Mouse (Mus musculus) right cerebral cortex, postnatal 25 days (tissue): ENCODE results near the gene Psmd4.
"Not testable (repeated sequence)": the region's sequence is repeated elsewhere in the genome, so short reads cannot be mapped to it uniquely, and the experiment has no call there.

Experiments used
- DNase-seq: peaks from one replicate; pipeline ENCODE4 v3.0.0; 2022

Gene Psmd4

DNA sequence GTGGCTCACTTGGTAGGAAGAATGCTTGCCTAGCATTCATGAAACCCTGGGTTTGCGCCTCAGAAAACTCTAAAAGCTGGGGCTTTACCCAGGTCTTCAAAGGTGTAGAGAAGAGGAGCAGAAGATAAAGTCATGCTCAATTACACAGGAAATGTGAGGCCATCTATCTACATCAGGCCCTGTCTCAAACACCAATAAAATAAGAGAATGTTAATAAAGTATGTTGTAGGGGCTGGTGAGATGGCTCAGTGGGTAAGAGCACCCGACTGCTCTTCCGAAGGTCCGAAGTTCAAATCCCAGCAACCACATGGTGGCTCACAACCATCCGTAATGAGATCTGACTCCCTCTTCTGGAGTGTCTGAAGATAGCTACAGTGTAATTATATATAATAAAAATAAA, 21.5 kb downstream of the Psmd4 start:
- DNase-seq = not testable (repeated sequence)

- no peak for DNase-seq
Measured at GRCm38 (mm10) chr3:95018741-95019140, 23.7 kb downstream of the Psmd4 start.

DNA sequence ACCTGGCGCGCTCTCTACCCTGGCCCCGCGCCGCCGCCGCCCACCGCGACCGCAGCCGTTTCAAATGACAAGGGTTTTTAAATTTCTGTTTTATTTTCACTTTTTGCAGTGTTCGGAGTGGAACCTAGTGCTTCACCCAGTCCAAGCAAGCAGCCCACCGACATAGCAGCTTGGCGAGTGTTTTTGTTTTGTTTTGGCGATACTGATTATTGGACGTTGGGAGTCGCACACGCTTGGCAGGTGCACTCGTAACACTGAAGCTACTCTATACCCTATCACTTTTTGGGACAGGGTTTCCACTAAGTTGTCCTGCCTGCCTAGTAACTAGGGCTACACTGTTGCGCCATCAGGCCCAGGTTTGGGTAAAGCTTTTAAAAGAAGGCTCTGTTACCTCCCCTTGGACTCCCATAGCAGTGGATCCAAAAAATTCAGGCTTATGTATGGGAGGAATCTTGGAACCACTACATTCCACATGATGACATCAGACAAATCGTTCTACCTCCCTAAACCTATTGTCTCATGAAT, 25.8 kb downstream of the Psmd4 start:
- DNase-seq = no peak

DNA sequence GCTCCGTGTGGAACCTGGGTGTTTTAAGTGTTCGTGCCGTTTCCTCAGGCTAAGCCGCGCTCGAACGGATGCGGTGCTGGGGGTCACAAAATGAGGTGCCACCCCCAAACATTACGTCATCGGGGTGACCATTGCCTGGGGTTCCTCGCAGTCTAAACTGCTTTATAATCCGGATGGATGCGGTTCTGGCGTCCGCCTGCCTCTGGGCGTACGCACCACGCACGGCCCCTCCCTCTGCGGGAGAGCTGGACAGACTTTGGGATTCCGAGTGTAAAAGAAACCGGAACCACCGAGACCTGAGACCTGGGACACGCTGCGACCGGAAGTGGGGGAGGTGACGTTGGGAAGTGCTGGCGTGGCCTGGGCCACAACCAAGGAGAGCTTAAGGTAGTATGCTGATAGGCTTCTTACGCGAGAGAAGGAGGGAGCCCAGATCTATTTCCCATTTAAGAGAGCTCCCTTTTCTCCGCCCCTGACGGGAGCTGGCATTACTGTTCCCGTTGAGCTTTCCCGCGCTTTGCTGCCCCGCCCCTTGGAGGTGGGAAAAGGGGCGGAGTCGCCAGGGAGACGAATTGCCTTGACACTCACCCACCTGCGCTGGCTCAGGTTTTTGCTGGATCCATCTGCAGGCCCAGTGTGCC, 26.4 kb downstream of the Psmd4 start:
- DNase-seq = peak; percentile 92

- peak; percentile 100 for DNase-seq
Measured at GRCm38 (mm10) chr3:95015337-95015872, 27.0 kb downstream of the Psmd4 start, which contains the start of gene Zfp687. Gene Zfp687, minus strand, starts transcription at chr3:95015448.

- peak; percentile 29 for DNase-seq
Measured at GRCm38 (mm10) chr3:95014428-95015151, 27.8 kb downstream of the Psmd4 start.

- no peak for DNase-seq
Measured at GRCm38 (mm10) chr3:95013699-95014427, 28.6 kb downstream of the Psmd4 start.

DNA sequence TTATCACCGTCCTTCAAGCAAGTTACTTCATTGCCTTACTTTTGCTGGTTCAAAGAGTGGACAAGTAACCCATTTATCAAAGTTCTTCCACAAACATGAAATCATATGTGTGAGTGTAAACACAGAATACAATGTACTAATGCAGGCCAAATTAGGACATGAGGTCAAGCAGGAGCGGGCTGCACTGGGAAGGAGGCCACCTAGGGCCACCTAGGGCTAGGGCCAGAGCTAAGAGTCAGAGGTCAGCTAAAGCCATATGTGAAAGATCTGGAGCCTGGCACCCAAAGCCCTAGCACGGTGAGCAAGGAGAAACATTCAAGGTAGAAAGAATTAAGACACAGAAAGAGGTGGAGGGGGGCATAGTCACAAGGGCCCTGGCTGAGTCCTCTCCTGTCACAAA, 29.4 kb downstream of the Psmd4 start:
- no peak for DNase-seq

DNA sequence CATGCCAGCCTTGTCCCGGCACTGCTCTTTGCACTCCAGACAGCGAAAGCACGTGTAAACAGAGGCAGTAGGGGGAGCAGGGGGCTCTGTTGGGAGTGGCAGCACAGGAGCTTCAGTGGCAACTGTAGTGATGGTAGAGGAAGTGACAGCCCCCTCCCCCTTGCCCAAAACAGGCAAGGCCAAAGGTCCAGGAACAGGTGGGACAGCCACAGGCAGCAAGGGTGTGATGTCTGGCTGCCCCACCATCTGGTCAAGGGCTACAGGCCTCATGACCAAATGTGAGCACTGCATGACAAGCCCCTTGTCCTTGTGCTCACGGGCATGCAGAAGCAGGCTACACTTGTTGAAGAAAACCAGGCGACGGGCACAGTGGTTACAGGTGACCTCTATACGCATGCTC, 32.0 kb downstream of the Psmd4 start:
- DNase-seq = no peak

DNA sequence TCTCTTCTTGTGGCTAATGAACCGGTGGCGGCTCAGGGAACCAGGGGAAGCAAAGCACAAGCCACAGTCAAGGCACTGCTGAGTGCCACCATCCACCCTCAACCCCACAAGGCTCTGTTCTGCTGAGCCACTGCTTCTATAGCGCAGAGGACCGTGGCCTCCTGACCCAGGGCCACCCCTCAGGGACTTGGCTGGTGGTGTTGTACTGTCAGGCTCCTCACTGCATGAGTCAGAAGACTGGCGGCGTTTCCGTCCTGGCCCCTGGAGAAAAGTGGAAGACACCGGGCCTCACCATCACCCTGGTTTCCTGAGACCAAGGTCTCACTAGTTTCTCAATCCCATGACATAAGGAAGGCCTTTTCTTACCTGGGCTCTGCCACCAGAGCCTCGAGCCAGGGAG, 34.7 kb downstream of the Psmd4 start:
- no peak for DNase-seq

GRCm38 (mm10) chr3:95005651-95006050, 36.8 kb downstream of the Psmd4 start:
- DNase-seq = no peak

DNA sequence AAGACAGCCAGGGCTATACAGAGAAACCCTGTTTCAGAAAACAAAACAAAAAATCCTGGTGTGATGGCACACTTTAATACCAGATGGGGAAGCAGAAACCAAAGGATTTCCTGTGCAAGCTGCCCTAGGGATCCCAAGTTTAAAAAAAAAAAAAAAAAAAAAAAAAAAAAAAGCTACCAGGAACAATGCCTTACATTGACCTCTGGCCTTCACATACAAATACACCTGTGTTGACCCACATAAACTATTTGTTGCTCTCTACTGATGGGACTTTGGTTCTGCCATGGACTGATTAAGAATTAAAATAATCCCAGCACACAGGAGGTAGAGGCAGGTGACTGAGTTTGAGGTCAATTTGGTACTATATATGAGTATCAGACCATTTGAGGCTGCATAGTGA, 39.1 kb downstream of the Psmd4 start:
- DNase-seq = no peak

DNA sequence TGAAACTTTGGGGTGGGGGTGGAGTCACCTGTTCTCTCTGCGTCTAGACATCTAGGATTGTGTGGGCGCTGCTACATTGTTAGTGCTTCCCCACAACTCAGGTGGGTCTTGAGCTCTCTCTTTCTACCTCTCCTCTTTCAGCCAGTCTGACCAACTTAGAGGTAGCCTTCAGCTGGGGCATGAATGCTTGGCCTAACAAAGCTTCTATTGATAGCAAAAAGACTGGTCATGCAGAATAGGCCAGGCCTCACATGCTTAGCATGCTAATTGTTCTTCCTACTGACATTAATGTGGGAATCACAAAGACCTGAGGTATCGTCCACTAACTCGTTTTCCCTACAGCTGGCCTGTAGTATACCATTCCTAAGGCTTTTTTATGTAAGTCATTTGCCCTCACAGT, 39.8 kb downstream of the Psmd4 start:
- no peak for DNase-seq

GRCm38 (mm10) chr3:94996946-94997345, 45.5 kb downstream of the Psmd4 start:
- DNase-seq = peak; percentile 63

DNA sequence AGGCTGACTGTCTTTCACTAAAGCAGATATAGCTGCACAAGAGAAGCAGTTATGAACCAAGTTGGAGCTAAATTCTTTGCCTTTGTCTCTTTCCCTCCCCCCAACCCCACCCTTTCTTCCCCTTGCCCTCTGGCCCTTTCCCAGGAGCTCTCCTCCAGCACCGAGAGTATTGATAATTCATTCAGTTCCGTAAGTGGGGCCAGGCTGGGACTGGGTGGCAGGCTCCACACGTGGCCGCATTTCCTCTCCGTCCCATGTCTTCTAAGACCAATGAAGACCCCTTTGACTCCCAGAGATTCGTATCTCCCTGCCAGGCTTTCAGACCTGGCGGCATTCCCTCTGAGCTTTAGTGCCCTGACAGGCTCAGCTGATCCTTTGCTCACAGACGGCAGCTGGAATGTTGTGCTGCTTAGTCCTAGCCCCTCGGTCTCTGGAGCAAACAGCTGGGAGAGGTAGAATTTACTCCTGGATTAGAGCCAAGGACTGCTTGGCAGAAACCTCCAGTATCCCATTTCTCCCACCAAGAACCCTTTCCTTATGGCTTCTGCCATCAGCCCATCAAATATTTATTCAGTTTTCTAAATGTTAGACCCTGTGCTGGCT, 53.2 kb downstream of the Psmd4 start:
- no peak for DNase-seq

DNA sequence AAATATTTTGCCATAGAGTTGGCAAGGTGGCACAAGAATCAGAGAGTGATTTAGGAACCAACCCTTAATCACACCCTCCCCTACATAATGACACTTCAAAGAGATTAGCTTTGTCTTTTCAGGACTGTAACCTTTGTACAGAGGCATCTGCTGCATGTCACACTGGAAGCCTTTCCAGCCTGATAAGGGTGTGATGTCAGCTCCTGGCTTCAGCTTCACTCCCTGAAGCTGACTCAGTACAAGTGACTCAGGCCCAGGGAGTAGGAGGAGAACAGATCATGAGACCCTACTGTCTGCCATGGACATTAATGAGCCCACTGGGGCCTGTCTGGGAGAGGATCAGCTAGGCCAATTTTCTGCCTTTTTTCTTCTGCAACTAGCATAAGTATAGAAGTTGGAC, 54.8 kb downstream of the Psmd4 start:
- no peak for DNase-seq

- DNase-seq = no peak
Measured at GRCm38 (mm10) chr3:94985513-94985912, 56.9 kb downstream of the Psmd4 start.

DNA sequence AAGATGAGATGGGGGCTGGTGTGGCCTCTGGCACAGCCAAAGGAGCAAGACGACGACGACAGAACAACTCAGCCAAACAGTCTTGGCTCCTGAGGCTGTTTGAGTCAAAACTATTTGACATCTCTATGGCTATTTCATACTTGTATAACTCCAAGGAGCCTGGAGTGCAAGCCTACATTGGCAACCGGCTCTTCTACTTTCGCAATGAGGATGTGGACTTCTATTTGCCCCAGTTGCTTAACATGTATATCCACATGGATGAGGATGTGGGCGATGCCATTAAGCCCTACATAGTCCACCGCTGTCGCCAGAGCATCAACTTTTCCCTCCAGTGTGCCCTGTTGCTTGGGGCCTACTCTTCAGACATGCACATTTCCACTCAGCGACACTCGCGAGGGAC, 58.1 kb downstream of the Psmd4 start:
- DNase-seq = no peak
